Mouse (Mus musculus) CH12.LX (cell line): ENCODE data around the gene 1700125H20Rik. TPM values are rescaled to one million over a fixed set of nuclear protein-coding genes. Genes with fewer than 3 reads are reported as not detected.

Source experiments
- DNase-seq: peaks from one replicate; pipeline ENCODE4 v3.0.0-alpha.2; 2013; ENCODE audit errors: extremely low read depth
- H3K27ac ChIP-seq: 2 replicates; pipeline ENCODE4 v1.5.1; 2012; ENCODE audit warnings: low read depth, mild to moderate bottlenecking, control low read depth, moderate library complexity; ENCODE audit not compliant: insufficient read depth
- H3K27me3 ChIP-seq: replicated peaks from 2 replicates; pipeline ENCODE3; 2012; ENCODE audit warnings: inconsistent platforms
- H3K36me3 ChIP-seq, 2 experiments: replicated peaks in 1 of 2; 2 replicates each; pipeline versions ENCODE3 to v1.6.1; 2012; ENCODE audit warnings: inconsistent platforms in 1 of 2, low read length in 1 of 2, mild to moderate bottlenecking in 1 of 2, mixed read lengths in 1 of 2, moderate library complexity in 1 of 2; ENCODE audit not compliant: control insufficient read depth in 1 of 2, insufficient read depth in 1 of 2
- H3K4me1 ChIP-seq, 2 experiments: 2 replicates each; pipeline ENCODE4 v1.6.1; 2012; ENCODE audit warnings: inconsistent platforms in 1 of 2, moderate library complexity in 1 of 2; ENCODE audit not compliant: insufficient read depth in 2 of 2, control insufficient read depth in 1 of 2
- H3K4me2 ChIP-seq: 2 replicates; pipeline ENCODE4 v1.6.1; 2012; ENCODE audit warnings: low read depth, mild to moderate bottlenecking, control low read depth; ENCODE audit not compliant: poor library complexity, insufficient read depth, severe bottlenecking
- H3K4me3 ChIP-seq, 3 experiments: fragments of 150-350 bp in 1 of 3; sonication (generic) in 1 of 3; replicated peaks in 1 of 3; 2 replicates each; pipeline versions ENCODE3 to v1.5.1; 2011 to 2012; ENCODE audit warnings: low read depth in 2 of 3, low read length in 2 of 3, mild to moderate bottlenecking in 2 of 3, moderate library complexity in 2 of 3, control low read depth in 1 of 3, improper control_type of control experiment in 1 of 3, inconsistent platforms in 1 of 3, mixed read lengths in 1 of 3; ENCODE audit not compliant: poor library complexity in 1 of 3
- H3K79me2 ChIP-seq: replicated peaks from 2 replicates; pipeline ENCODE4 v1.6.1; 2012; ENCODE audit warnings: mild to moderate bottlenecking, moderate library complexity; ENCODE audit not compliant: control insufficient read depth, poor library complexity, insufficient read depth, severe bottlenecking; ENCODE audit errors: extremely low read depth
- H3K9ac ChIP-seq: 2 replicates; pipeline ENCODE4 v1.6.1; 2012; ENCODE audit warnings: low read depth, mild to moderate bottlenecking, control low read depth, moderate library complexity; ENCODE audit not compliant: insufficient read depth
- H3K9me3 ChIP-seq: replicated peaks from 2 replicates; pipeline ENCODE3; 2012; ENCODE audit warnings: low read length, inconsistent platforms, mixed read lengths
- CHD1 ChIP-seq: IDR thresholded peaks from 2 replicates; pipeline ENCODE4 v1.6.1; 2012; ENCODE audit warnings: low read depth, low read length, improper control_type of control experiment, inconsistent platforms
- E2F4 ChIP-seq: IDR thresholded peaks from 2 replicates; pipeline ENCODE4 v1.6.1; 2011; ENCODE audit warnings: low read depth, low read length, improper control_type of control experiment; ENCODE audit not compliant: insufficient replicate concordance
- EP300 ChIP-seq: IDR thresholded peaks from 2 replicates; pipeline ENCODE4 v1.6.1; 2011; ENCODE audit warnings: low read length, improper control_type of control experiment
- HCFC1 ChIP-seq: IDR thresholded peaks from 2 replicates; pipeline ENCODE4 v1.6.1; 2012; ENCODE audit warnings: low read depth, mild to moderate bottlenecking, inconsistent platforms, low read length, improper control_type of control experiment
- IRF4 ChIP-seq: IDR thresholded peaks from 2 replicates; pipeline ENCODE4 v1.6.1; 2014; ENCODE audit warnings: low read depth, mild to moderate bottlenecking, inconsistent platforms, low read length, improper control_type of control experiment
- MAFK ChIP-seq: IDR thresholded peaks from 2 replicates; pipeline ENCODE4 v1.6.1; 2011; ENCODE audit warnings: low read length, improper control_type of control experiment; ENCODE audit not compliant: insufficient replicate concordance
- MAX ChIP-seq: IDR thresholded peaks from 2 replicates; pipeline ENCODE4 v1.6.1; 2011; ENCODE audit warnings: low read length, improper control_type of control experiment
- MAZ ChIP-seq: IDR thresholded peaks from 2 replicates; pipeline ENCODE4 v1.6.1; 2012; ENCODE audit warnings: low read depth, mild to moderate bottlenecking, inconsistent platforms, low read length, improper control_type of control experiment, moderate library complexity
- MEF2A ChIP-seq: IDR thresholded peaks from 2 replicates; pipeline ENCODE4 v1.6.1; 2014; ENCODE audit warnings: low read depth, mild to moderate bottlenecking, inconsistent platforms, low read length, improper control_type of control experiment, borderline replicate concordance
- MXI1 ChIP-seq: IDR thresholded peaks from 2 replicates; pipeline ENCODE4 v1.6.1; 2011; ENCODE audit warnings: mild to moderate bottlenecking, low read depth, low read length, improper control_type of control experiment
- MYC ChIP-seq: IDR thresholded peaks from 2 replicates; pipeline ENCODE4 v1.6.1; 2011; ENCODE audit warnings: low read depth, mild to moderate bottlenecking, improper control_type of control experiment, low read length
- NRF1 ChIP-seq: IDR thresholded peaks from 2 replicates; pipeline ENCODE4 v1.6.1; 2014; ENCODE audit warnings: low read depth, mild to moderate bottlenecking, inconsistent platforms, low read length, improper control_type of control experiment, moderate library complexity
- PAX5 ChIP-seq: IDR thresholded peaks from 2 replicates; pipeline ENCODE4 v1.6.1; 2012; ENCODE audit warnings: low read length, inconsistent platforms, mixed read lengths
- POLR2AphosphoS2 ChIP-seq: IDR thresholded peaks from 2 replicates; pipeline ENCODE4 v1.6.1; 2011; ENCODE audit warnings: low read depth, low read length, improper control_type of control experiment
- RAD21 ChIP-seq: IDR thresholded peaks from 2 replicates; pipeline ENCODE4 v1.6.1; 2011; ENCODE audit warnings: low read depth, mild to moderate bottlenecking, low read length, improper control_type of control experiment, moderate library complexity
- RCOR1 ChIP-seq: conservative IDR thresholded peaks from 2 replicates; pipeline ENCODE4 v1.6.1; 2012; ENCODE audit warnings: low read depth, mild to moderate bottlenecking, inconsistent platforms, low read length, improper control_type of control experiment
- SMC3 ChIP-seq: IDR thresholded peaks from 2 replicates; pipeline ENCODE4 v1.6.1; 2011; ENCODE audit warnings: low read depth, low read length, improper control_type of control experiment
- TCF12 ChIP-seq: IDR thresholded peaks from 2 replicates; pipeline ENCODE4 v1.6.1; 2014; ENCODE audit warnings: low read depth, mild to moderate bottlenecking, inconsistent platforms, low read length, improper control_type of control experiment
- ZMIZ1 ChIP-seq: IDR thresholded peaks from 2 replicates; pipeline ENCODE4 v1.6.1; 2012; ENCODE audit warnings: low read depth, mild to moderate bottlenecking, inconsistent platforms, low read length, improper control_type of control experiment
- ZNF384 ChIP-seq: IDR thresholded peaks from 2 replicates; pipeline ENCODE4 v1.6.1; 2012; ENCODE audit warnings: low read depth, low read length, improper control_type of control experiment, inconsistent platforms
- dilution Hi-C: fragments of 300-500 bp; cut with MboI; formaldehyde crosslinking; loops from 2 replicates; pipeline ENCODE4 v1.14.3; 2020; ENCODE audit warnings: low sequenced_read_pairs; ENCODE audit not compliant: extremely low pct_unique_long_range_greater_than_20kb, extremely low pct_ligation_motif_present
- in situ Hi-C: fragments of 300-500 bp; cut with MboI; formaldehyde crosslinking; loops from 3 replicates; pipeline ENCODE4 v1.14.3; 2019; ENCODE audit warnings: low sequenced_read_pairs, low pct_ligation_motif_present, low pct_unique_long_range_greater_than_20kb, mixed read lengths
- polyA plus RNA-seq: library from polyadenylated mRNA; unstranded; fragments of >175 nt; gene quantifications from 2 replicates; pipeline ENCODE4 v1.2.1, GENCODE M21; 2012; ENCODE audit warnings: low read depth; ENCODE audit not compliant: insufficient read length
- total RNA-seq, 2 experiments: library from RNA; depleted of rRNA; stranded (reverse); fragments of 300-350 nt in 1 of 2; fragments of >200 nt in 1 of 2; gene quantifications; 2 replicates each; pipeline ENCODE4 v1.2.3; 2012 to 2014

1700125H20Rik gene
- total and polyA plus RNA-seq, 3 experiments: 0.17 TPM; not detected in 2

- no peak overlapping the region for H3K27ac ChIP-seq
- no peaks in the 10 kb centered on the region for H3K27me3 ChIP-seq
- H3K4me1 ChIP-seq: peaks cover 2 to 41% of the 10 kb centered on the region in 2 experiments; a peak in 3 of 4 replicates
- peaks cover 11% of the 10 kb centered on the region for H3K79me2 ChIP-seq
- peak overlapping the region; percentile 99 for H3K4me2 ChIP-seq
- peak overlapping the region; percentile 63 for H3K9ac ChIP-seq
- no peak overlapping the region for H3K4me3 ChIP-seq
- TF ChIP-seq IRF4 (peak; percentile 67), MXI1 (peak; percentile 3; the same call in 1 of the 2 replicates), EP300 (peak; percentile 31), MAZ (no peak), RCOR1 (0 out of 2 replicates have a peak, but pooled peaks have one; percentile 23), CHD1 (peak; percentile 49; the same call in 1 of the 2 replicates), ZMIZ1 (no peak), MAFK (0 out of 2 replicates have a peak, but pooled peaks have one; percentile 35), MYC (0 out of 2 replicates have a peak, but pooled peaks have one; percentile 55), ZNF384 (peak; percentile 82), NRF1 (no peak)
- dilution Hi-C loops: no loop called here
- no peak for DNase-seq
- H3K9me3 ChIP-seq: no peaks in the 10 kb centered on the region
- H3K36me3 ChIP-seq: no peaks in the 10 kb centered on the region
- in situ Hi-C loops: no loop called here
Observed at GRCm38 (mm10) chr11:85126257-85127102, 43.7 kb upstream of the 1700125H20Rik start.

GRCm38 (mm10) chr11:85128883-85129282, 41.3 kb upstream of the 1700125H20Rik start:
- dilution Hi-C loops: no loop called here
- Histone ChIP-seq H3K27me3 (no peaks in the 10 kb centered on the region), H3K27ac (no peak overlapping the region), H3K4me3 (no peak overlapping the region), H3K4me1 (peaks cover 2 to 23% of the 10 kb centered on the region in 2 experiments; a peak in 3 of 4 replicates), H3K9me3 (no peaks in the 10 kb centered on the region), H3K4me2 (no peak overlapping the region), H3K36me3 (no peaks in the 10 kb centered on the region), H3K9ac (no peak overlapping the region), H3K79me2 (peaks cover 10% of the 10 kb centered on the region)
- TF ChIP-seq MEF2A (no peak), IRF4 (no peak), MAX (no peak), ZMIZ1 (no peak), CHD1 (no peak), EP300 (no peak), PAX5 (no peak), TCF12 (no peak), MYC (no peak), SMC3 (no peak), MAZ (no peak), HCFC1 (no peak), RAD21 (no peak), E2F4 (no peak), POLR2AphosphoS2 (no peak)
- no peak for DNase-seq
- in situ Hi-C loops: no loop called here
